Mouse (Mus musculus) adrenal gland, postnatal 0 days (tissue): ENCODE results near the gene Olfr530. TPM values are rescaled to one million over a fixed set of nuclear protein-coding genes. Genes with fewer than 3 reads are reported as not detected.

Experiments
- polyA plus RNA-seq: library from polyadenylated mRNA; unstranded; fragments of >200 nt; fragmentation: Nextera tagmentation; extraction: Ambion mirVana; gene quantifications from 2 replicates; pipeline ENCODE4 v1.2.1, GENCODE M21; 2015

Gene Olfr530
- polyA plus RNA-seq, result not detected in 2 replicates

GRCm38 (mm10) chr7:140376231-140376630 is at the start of gene Olfr530:
Olfr530 (minus strand) TSS chr7:140376331.

DNA sequence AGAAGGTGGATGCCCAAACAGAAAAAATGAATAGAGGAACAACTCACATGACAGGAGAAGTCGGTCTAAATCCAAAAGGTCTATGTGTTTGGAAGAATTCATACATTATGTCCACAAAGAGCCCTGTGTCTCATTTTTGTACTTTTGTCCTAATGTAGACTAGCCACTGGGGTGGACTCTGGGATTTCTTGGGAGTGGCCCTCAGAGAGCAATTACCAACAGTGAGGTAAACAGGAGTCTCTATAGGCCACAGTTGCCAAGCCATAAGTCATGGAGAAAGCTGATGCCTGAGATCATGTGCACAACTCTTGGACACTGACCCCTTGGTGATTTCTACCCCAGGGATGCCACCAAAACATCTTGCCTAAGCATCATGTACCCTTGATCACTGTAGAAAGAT is 45.4 kb upstream of the Olfr530 start, which contains the start of gene Olfr532:
Gene Olfr532, minus strand, starts transcription at position 101 of the 400 bp plus-strand sequence.

DNA sequence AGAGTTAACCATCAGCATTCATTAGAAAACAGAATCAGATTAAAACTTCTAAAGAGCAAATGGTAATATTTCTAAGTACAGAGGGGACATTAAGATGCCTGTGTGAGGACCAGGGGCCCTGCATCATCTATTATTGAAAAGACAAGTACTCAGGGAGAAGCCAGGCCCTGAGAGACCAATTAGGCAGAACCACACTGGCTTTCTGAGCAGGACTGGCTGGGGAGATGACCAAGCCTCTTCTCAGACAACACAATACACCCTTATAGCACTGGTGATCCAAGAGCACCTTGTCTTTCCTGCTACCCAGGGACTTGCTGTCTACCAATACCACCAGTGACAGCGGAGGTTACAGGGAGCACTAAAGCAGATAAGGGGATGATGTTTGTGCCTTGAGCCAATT is 26.7 kb upstream of the Olfr530 start, which contains the start of gene Olfr531:
Gene Olfr531, minus strand, starts transcription at position 101 of the 400 bp plus-strand sequence.

DNA sequence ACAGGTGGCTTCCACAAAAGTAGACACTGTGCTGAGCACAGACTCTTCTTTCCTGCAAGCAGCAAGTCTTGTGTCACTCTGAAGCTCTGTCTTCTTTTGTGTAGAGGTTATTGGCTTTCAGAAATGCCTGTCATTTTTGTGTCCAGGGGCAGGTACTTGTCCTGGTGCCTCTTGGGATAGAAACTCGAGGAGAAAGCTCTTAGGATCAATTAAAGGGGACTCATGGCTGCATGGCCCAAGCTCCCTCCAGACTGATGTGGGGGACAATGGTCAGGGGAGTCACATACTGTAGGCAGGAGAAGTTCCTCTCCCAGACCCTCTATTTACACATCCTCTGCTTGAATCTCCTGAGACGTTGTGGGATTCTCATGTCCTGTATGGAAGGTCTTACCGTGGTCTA is 14.6 kb downstream of the Olfr530 start, which contains the start of gene Olfr60:
Gene Olfr60, minus strand, starts transcription at position 101 of the 400 bp plus-strand sequence.

GRCm38 (mm10) chr7:140333717-140334116 is 42.4 kb downstream of the Olfr530 start, which contains the start of gene Olfr527:
Olfr527 (plus strand) TSS chr7:140334017.

Other genes with a start within 250 kb of the Olfr530 start
- 32.9 and 51.0 TPM in 2 replicates for gene Mtg1, start 238.8 kb downstream of the Olfr530 start, polyA plus RNA-seq
- 1.9 and 4.3 TPM in 2 replicates for gene Sprn, start 221.5 kb downstream of the Olfr530 start, polyA plus RNA-seq
- gene Olfr522, start 211.6 kb downstream of the Olfr530 start, polyA plus RNA-seq, result not detected in 2 replicates
- not detected in 2 replicates for gene Olfr523, start 203.1 kb downstream of the Olfr530 start, polyA plus RNA-seq
- gene Olfr524, start 170.4 kb downstream of the Olfr530 start, polyA plus RNA-seq, result not detected in 2 replicates
- gene Cd163l1, start 158.1 kb downstream of the Olfr530 start, polyA plus RNA-seq, result 0.07 TPM in 1 of 2 replicates, not detected in the other
- not detected in 2 replicates for gene 5830411N06Rik, start 129.0 kb downstream of the Olfr530 start, polyA plus RNA-seq
- gene Olfr525, start 55.5 kb downstream of the Olfr530 start, polyA plus RNA-seq, result not detected in 2 replicates
- not detected in 2 replicates for gene Olfr527, start 42.3 kb downstream of the Olfr530 start, polyA plus RNA-seq
- not detected in 2 replicates for gene Olfr60, start 14.7 kb downstream of the Olfr530 start, polyA plus RNA-seq
- not detected in 2 replicates for gene Olfr531, start 26.6 kb upstream of the Olfr530 start, polyA plus RNA-seq
- not detected in 2 replicates for gene Olfr532, start 45.3 kb upstream of the Olfr530 start, polyA plus RNA-seq
- gene Olfr533, start 87.0 kb upstream of the Olfr530 start, polyA plus RNA-seq, result not detected in 2 replicates
- gene Olfr535, start 107.9 kb upstream of the Olfr530 start, polyA plus RNA-seq, result not detected in 2 replicates
- not detected in 2 replicates for gene Olfr536, start 131.1 kb upstream of the Olfr530 start, polyA plus RNA-seq
- not detected in 2 replicates for gene Olfr538, start 191.6 kb upstream of the Olfr530 start, polyA plus RNA-seq
- gene Olfr46, start 224.9 kb upstream of the Olfr530 start, polyA plus RNA-seq, result not detected in 2 replicates